Mouse (Mus musculus) hindbrain, embryonic 12.5 days (tissue): ENCODE measurements around the gene Fam214b. TPM values are rescaled to one million over a fixed set of nuclear protein-coding genes. Genes with fewer than 3 reads are reported as not detected.
"Not testable (repeated sequence)": the region's sequence is repeated elsewhere in the genome, so short reads cannot be mapped to it uniquely, and the experiment has no call there.

Source experiments
- ATAC-seq: fragments of 200-750 bp; cut with Nextera tagmentation; 2 replicates; pipeline ENCODE4 v1.8.0; 2017; ENCODE audit warnings: moderate TSS enrichment; ENCODE audit not compliant: low FRiP score
- H3K27ac ChIP-seq: fragments of 300-500 bp; sonication (generic); 2 replicates; pipeline ENCODE4 v1.5.1; 2016; ENCODE audit warnings: mild to moderate bottlenecking
- H3K27me3 ChIP-seq: fragments of 300-500 bp; sonication (generic); 2 replicates; pipeline ENCODE4 v1.6.1; 2016; ENCODE audit warnings: mild to moderate bottlenecking
- H3K36me3 ChIP-seq: fragments of 300-500 bp; sonication (generic); 2 replicates; pipeline ENCODE4 v1.6.1; 2016; ENCODE audit warnings: mild to moderate bottlenecking
- H3K4me1 ChIP-seq: fragments of 300-500 bp; sonication (generic); 2 replicates; pipeline ENCODE4 v1.6.1; 2016
- H3K4me2 ChIP-seq: fragments of 300-500 bp; sonication (generic); replicated peaks from 2 replicates; pipeline ENCODE4 v1.6.1; 2016; ENCODE audit warnings: mild to moderate bottlenecking
- H3K4me3 ChIP-seq: fragments of 300-500 bp; sonication (generic); 2 replicates; pipeline ENCODE4 v1.5.1; 2016; ENCODE audit warnings: mild to moderate bottlenecking
- H3K9ac ChIP-seq: fragments of 300-500 bp; sonication (generic); 2 replicates; pipeline ENCODE4 v1.6.1; 2016; ENCODE audit warnings: mild to moderate bottlenecking, moderate library complexity
- H3K9me3 ChIP-seq: fragments of 300-500 bp; sonication (generic); replicated peaks from 2 replicates; pipeline ENCODE4 v1.6.1; 2016; ENCODE audit warnings: mild to moderate bottlenecking
- WGBS: fragments of 180-500 bp; shearing (Covaris S2); methylation state at CpG from one replicate; pipeline ENCODE4 v1.1.7; 2016; 5-methylcytosine and 5-hydroxymethylcytosine counted together
- polyA plus RNA-seq: library from polyadenylated mRNA; unstranded; fragments of >200 nt; fragmentation: Nextera tagmentation; extraction: Ambion mirVana; gene quantifications from 2 replicates; pipeline ENCODE4 v1.2.1, GENCODE M21; 2016

The Fam214b gene
- polyA plus RNA-seq, 1 experiment from 2014 or later = 36.2 TPM

DNA sequence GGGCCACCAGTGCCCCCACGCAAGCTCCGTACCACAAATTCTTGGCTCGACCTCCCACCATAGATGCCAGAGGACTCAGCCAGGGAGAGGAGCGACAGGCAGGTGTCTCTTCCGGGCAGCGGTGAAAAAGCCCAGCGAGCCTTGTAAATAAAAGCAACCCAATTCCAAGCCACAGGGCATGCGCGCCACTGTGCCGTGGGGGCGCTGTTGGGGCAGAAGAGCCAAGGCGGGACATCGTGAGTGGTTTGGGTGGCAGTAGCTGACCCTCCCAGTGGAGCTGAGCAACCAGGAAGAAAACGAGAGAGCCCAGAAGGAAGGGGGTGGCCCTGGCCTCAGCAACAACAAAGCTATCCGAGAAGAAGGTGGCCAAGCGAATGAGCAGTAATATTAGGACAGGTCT, 25.1 kb downstream of the Fam214b start:
- WGBS = 79% methylated on average over 16 of the region's 16 CpGs

GRCm38 (mm10) chr4:43019641-43020465, 26.2 kb downstream of the Fam214b start:
- H3K4me3 ChIP-seq = no peak overlapping the region
- no peaks in the 10 kb centered on the region for H3K9me3 ChIP-seq
- ATAC-seq = no peak
- no peak overlapping the region for H3K4me2 ChIP-seq
- no peak overlapping the region for H3K9ac ChIP-seq
- 96% methylated on average over 23 of the region's 23 CpGs for WGBS
- peaks cover 9% of the 10 kb centered on the region for H3K4me1 ChIP-seq
- no peaks in the 10 kb centered on the region for H3K27me3 ChIP-seq
- H3K36me3 ChIP-seq = peaks cover 68% of the 10 kb centered on the region
- H3K27ac ChIP-seq = no peak overlapping the region

More for the DNA sequence above, 25.1 kb downstream of the Fam214b start:
- no peaks in the 10 kb centered on the region for H3K9me3 ChIP-seq
- no peak for ATAC-seq
- no peaks in the 10 kb centered on the region for H3K27me3 ChIP-seq
- H3K4me1 ChIP-seq = peaks cover 13% of the 10 kb centered on the region
- peaks cover 65% of the 10 kb centered on the region for H3K36me3 ChIP-seq
- H3K27ac ChIP-seq = no peak overlapping the region
- H3K4me3 ChIP-seq = no peak overlapping the region
- H3K9ac ChIP-seq = no peak overlapping the region
- H3K4me2 ChIP-seq = no peak overlapping the region

DNA sequence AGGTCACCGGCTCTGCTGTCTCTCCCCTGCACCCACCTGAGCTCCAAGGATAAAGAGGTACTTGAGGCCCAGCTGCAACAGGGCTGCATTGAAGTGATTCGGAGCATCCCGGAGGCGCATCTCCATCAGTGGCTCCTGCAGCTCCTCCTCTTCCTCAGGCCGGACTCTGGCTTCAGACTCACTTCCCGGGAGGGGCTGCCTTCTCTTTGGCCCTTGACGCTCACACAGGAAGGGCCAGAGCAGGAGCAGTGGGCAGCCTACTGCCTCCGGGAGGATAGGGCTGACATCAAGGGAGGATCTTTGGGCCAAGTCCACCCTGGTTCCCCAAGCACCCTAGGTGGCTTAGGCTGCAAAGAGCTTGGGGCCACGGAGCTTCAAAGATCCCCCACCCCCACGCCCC, 26.8 kb downstream of the Fam214b start:
- Histone ChIP-seq H3K27me3 (no peaks in the 10 kb centered on the region), H3K9ac (no peak overlapping the region), H3K36me3 (peaks cover 68% of the 10 kb centered on the region), H3K4me2 (no peak overlapping the region), H3K4me3 (no peak overlapping the region), H3K27ac (no peak overlapping the region), H3K4me1 (peaks cover 3% of the 10 kb centered on the region; the same call in 1 of the 2 replicates), H3K9me3 (no peaks in the 10 kb centered on the region)
- 92% methylated on average over 10 of the region's 10 CpGs for WGBS
- no peak for ATAC-seq

DNA sequence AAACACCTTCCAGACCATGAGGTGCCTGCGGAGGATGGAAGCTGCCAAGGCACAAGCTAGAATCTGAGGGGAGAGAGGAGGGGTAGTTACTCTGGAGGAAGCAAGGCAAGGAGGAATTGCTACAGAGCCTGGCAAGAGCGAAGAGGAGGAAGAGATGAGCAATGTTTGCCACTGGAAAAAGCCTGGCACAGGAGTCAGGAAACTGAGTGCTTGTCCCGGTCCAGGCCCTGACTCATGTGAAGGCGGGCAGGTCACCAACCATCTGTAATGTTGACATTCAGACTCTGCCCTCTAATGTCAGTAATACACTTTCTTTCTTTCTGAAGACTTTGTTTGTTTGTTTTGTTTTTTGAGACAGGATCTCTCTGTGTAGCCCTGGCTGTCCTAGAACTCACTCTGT, 27.9 kb downstream of the Fam214b start:
- H3K4me1 ChIP-seq = no peaks in the 10 kb centered on the region
- H3K36me3 ChIP-seq = peaks cover 63% of the 10 kb centered on the region
- no peaks in the 10 kb centered on the region for H3K27me3 ChIP-seq
- H3K4me3 ChIP-seq = no peak overlapping the region
- WGBS = 94% methylated on average over 4 of the region's 4 CpGs
- H3K4me2 ChIP-seq = no peak overlapping the region
- no peak overlapping the region for H3K9ac ChIP-seq
- ATAC-seq = no peak
- no peaks in the 10 kb centered on the region for H3K9me3 ChIP-seq
- H3K27ac ChIP-seq = no peak overlapping the region

DNA sequence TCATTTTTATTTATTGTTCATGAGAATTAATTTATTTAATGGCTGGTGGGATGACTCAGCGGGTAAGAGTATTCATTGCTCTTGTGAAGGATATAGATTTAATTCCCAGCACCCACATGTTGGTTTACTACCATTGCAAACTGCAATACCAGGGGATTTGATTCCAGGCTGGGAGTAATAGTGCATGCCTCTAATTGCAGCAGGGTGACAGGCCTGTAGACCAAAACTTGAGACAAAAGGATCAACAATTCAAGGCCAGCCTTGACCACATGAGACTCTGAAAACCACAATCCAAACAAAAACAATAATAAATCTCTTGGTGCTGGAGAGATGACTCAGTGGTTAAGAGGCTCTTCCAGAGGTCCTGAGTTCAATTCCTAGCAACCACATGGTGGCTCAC, 33.9 kb downstream of the Fam214b start:
- Histone ChIP-seq H3K27me3 (no peaks in the 10 kb centered on the region), H3K36me3 (peaks cover 3% of the 10 kb centered on the region; the same call in 1 of the 2 replicates), H3K27ac (no peak overlapping the region), H3K9ac (no peak overlapping the region), H3K9me3 (no peaks in the 10 kb centered on the region), H3K4me3 (no peak overlapping the region), H3K4me1 (peaks cover 13% of the 10 kb centered on the region), H3K4me2 (no peak overlapping the region)
- no peak for ATAC-seq
- 98% methylated on average over 1 of the region's 1 CpGs for WGBS

- H3K4me3 ChIP-seq = peak within 1 kb of the TSS; percentile 75
- ATAC-seq = peak; percentile 92
- no peaks in the 10 kb centered on the region for H3K27me3 ChIP-seq
- under 1% methylated on average over 37 of the region's 37 CpGs for WGBS
- H3K36me3 ChIP-seq = no peaks in the 10 kb centered on the region
- peak within 1 kb of the TSS; percentile 80 for H3K4me2 ChIP-seq
- no peak within 1 kb of the TSS for H3K27ac ChIP-seq
- peak within 1 kb of the TSS; percentile 70 for H3K9ac ChIP-seq
- peaks cover 13% of the 10 kb centered on the region for H3K4me1 ChIP-seq
- H3K9me3 ChIP-seq = no peaks in the 10 kb centered on the region
Observed at GRCm38 (mm10) chr4:43010161-43011038, 35.6 kb downstream of the Fam214b start, which contains the start of gene Fancg. TSS of gene Fancg (minus strand) at chr4:43010506.

DNA sequence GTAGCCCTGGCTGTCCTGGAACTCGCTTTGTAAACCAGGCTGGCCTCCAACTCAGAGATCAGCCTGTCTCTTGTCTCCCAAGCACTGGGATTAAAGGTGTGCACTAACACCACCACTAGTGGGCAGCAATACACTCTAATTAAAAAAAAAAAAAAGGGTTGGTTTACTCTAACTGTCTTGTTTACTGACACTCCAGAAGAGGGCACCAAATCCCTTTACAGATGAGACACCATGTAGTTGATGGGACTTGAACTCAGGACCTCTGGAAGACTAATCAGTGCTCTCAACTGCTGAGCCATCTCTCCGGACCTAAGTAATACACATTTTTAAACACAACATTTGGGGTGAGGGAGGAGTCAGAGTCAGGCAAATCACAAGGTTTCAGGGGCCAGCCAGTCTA, 40.3 kb downstream of the Fam214b start:
- peaks cover 13% of the 10 kb centered on the region for H3K4me1 ChIP-seq
- H3K9ac ChIP-seq = no peak overlapping the region
- no peaks in the 10 kb centered on the region for H3K27me3 ChIP-seq
- H3K36me3 ChIP-seq = 0 out of 2 replicates have a peak, but pooled peaks cover 4% of the 10 kb centered on the region
- H3K4me2 ChIP-seq = no peak overlapping the region
- H3K27ac ChIP-seq = no peak overlapping the region
- no peaks in the 10 kb centered on the region for H3K9me3 ChIP-seq
- H3K4me3 ChIP-seq = no peak overlapping the region
- ATAC-seq = no peak
- WGBS = 57% methylated on average over 2 of the region's 2 CpGs

DNA sequence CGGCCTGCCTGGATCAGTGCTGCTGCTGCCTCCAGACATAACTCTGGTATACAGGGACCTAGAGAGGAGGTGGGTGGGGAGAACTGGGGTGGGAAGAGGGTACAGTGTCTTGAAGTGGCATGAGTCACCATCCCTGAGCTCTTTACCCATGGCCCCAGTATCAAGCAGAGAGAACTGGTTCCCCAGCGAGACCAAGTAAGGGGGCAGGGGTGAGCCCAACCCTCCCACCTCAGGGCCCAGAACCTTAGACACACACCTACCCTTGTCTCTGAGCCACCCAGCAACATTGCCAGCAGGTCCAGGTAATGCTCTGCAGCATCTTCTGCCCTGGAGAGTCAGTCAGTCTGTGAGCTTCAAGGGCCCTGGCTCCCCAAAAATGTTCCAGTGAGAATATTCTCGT, 41.1 kb downstream of the Fam214b start:
- Histone ChIP-seq H3K4me1 (peaks cover 11% of the 10 kb centered on the region), H3K27ac (no peak overlapping the region), H3K9ac (no peak overlapping the region), H3K4me2 (no peak overlapping the region), H3K4me3 (no peak overlapping the region), H3K9me3 (no peaks in the 10 kb centered on the region), H3K36me3 (0 out of 2 replicates have a peak, but pooled peaks cover 4% of the 10 kb centered on the region), H3K27me3 (no peaks in the 10 kb centered on the region)
- no peak for ATAC-seq
- whole genome bisulfite sequencing = 97% methylated on average over 3 of the region's 3 CpGs

- 79% methylated on average over 12 of the region's 12 CpGs for WGBS
- 0 out of 2 replicates have a peak, but pooled peaks cover 4% of the 10 kb centered on the region for H3K36me3 ChIP-seq
- no peaks in the 10 kb centered on the region for H3K9me3 ChIP-seq
- no peak overlapping the region for H3K9ac ChIP-seq
- H3K27me3 ChIP-seq = no peaks in the 10 kb centered on the region
- ATAC-seq = no peak
- H3K27ac ChIP-seq = no peak overlapping the region
- no peak overlapping the region for H3K4me2 ChIP-seq
- H3K4me3 ChIP-seq = no peak overlapping the region
- peaks cover 12% of the 10 kb centered on the region for H3K4me1 ChIP-seq
Observed at GRCm38 (mm10) chr4:43002756-43003439, 43.1 kb downstream of the Fam214b start.

DNA sequence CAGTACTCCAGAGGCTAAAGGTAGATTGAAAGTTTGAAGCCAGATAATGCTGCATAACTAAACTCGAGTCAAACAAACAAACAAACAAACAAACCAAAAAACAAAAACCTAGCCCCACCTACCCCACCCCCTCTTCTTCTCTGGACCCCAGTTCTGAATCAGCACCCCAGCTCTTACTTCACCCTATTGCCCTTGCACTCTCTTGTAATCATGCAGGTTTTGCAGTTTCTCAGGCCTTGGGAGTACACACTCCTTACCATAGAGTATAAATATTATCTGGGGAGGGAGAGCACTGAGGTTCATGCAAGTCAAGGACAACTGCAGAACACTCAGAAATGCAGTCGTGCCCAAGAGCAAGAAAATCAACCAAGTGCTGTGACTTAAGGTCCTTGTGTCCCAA, 44.7 kb downstream of the Fam214b start:
- H3K27me3 ChIP-seq = no peaks in the 10 kb centered on the region
- no peak for ATAC-seq
- H3K4me3 ChIP-seq = no peak overlapping the region
- no peak overlapping the region for H3K9ac ChIP-seq
- peaks cover 17% of the 10 kb centered on the region for H3K4me1 ChIP-seq
- H3K4me2 ChIP-seq = no peak overlapping the region
- WGBS = 96% methylated on average over 2 of the region's 2 CpGs
- H3K9me3 ChIP-seq = no peaks in the 10 kb centered on the region
- 0 out of 2 replicates have a peak, but pooled peaks cover 4% of the 10 kb centered on the region for H3K36me3 ChIP-seq
- H3K27ac ChIP-seq = 0 out of 2 replicates have a peak overlapping the region, but pooled peaks have one; percentile 30

DNA sequence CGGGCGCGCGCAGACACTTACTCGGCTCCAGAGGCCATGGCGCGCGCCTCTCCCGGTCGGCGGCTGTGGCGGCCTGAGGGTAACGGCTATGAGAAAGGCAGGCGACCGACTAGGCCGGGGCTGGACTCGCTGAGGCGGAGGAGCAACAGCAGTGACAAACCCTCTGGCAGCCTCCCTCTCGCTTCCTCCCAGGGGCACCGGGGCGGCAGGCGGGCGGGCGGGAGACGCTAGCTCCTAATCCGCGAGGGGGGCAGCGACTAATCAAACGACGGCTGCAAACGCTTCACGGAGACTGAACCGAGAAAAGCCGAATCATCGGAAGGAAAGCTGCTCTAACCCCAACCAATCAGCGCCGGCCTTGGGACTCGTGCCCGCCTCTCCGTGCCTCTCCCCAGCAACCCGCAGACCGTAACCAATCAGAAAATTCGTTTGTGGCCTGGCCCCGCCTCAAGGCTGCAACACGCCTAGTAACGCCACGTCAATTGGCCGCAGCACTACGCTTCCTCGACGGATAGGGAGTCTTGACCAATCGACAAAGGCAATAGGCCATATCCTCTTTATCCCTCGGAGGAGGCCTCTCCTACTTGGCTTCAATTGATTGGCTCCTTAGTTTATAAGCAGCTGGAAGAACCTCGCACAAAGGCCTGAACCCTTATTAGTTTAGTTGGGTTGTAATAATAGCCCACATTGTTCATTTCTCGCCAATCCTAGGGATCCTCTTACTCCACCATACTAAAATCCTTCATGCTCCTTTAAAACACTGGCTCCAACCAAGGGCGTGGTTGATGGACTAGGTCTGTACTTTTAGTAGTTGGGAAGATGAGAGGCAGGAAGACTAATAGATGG, 45.7 kb downstream of the Fam214b start, which contains the start of gene Vcp:
Gene Vcp (minus strand): TSS at position 367 of the 846 bp plus-strand sequence.
- WGBS = 1% methylated on average over 54 of the region's 56 CpGs
- peak within 1 kb of the TSS; percentile 98 for H3K27ac ChIP-seq
- peak within 1 kb of the TSS; percentile 83 for H3K4me2 ChIP-seq
- H3K27me3 ChIP-seq, H3K9me3 ChIP-seq: not testable (repeated sequence)
- H3K4me1 ChIP-seq = peaks cover 17% of the 10 kb centered on the region
- H3K4me3 ChIP-seq = peak within 1 kb of the TSS; percentile 80
- peaks cover 11% of the 10 kb centered on the region for H3K36me3 ChIP-seq
- H3K9ac ChIP-seq = peak within 1 kb of the TSS; percentile 90
- ATAC-seq = peak; percentile 99
